Mouse (Mus musculus): ENCODE measurements around the gene Itln1.

DNA sequence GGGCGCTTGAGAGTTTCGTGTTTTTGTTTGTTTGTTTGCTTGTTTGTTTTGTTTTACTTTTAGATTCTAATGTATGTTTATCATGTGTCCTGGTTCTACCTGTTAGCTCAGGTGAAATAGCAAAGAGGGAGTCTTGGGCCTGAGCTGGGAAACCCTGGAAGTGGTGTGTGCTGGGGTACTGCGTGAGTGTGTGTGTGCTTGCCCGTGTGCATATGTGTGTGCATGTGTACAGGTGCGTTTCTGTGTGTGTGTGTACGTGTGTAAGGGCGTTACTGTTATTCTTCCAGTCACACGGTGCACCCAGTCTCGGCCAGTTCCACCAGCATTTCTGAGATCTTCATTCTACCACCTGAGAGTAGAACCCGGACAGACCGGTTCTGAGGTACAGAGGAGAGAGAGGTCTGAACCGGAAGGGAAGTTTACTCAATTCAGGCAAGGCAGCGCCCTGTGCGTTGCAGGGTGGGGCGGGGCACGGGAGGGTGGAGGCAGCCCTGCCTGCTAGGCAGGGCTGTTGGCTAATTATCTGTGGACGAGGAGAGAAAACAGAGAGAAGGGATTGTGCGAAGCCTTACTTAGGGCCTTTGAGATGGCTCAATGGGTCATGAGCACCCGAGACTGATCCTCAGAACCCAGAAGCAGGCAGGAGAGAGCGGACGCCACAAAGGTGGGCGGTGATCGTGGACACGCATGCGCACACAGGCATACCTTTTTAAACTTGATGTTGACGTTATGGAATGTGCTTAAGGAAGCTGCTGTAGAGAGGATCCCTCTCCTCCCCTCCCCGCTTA is 57.1 kb downstream of the Itln1 start:
- TF ChIP-seq POLR2A (IDR thresholded peaks at IDR 0.05; ENCODE audit: control insufficient read depth, extremely low read depth, insufficient read depth, low read length, poor library complexity) (no peak), CTCF (IDR thresholded peaks at IDR 0.05; ENCODE audit: borderline replicate concordance, control insufficient read depth, extremely low read depth, insufficient read depth, low read length, poor library complexity) (no peak)
